Mouse (Mus musculus) thymus, postnatal 4 days (tissue): ENCODE results near the gene Magi2.

Source experiments
- DNase-seq: peaks from one replicate; pipeline ENCODE4 v3.0.0; 2021

The Magi2 gene

GRCm38 (mm10) chr5:20536544-20536943 lies 1309.7 kb downstream of the Magi2 start:
- no peak for DNase-seq

GRCm38 (mm10) chr5:20537369-20538022 lies 1310.7 kb downstream of the Magi2 start:
- DNase-seq, result no peak

DNA sequence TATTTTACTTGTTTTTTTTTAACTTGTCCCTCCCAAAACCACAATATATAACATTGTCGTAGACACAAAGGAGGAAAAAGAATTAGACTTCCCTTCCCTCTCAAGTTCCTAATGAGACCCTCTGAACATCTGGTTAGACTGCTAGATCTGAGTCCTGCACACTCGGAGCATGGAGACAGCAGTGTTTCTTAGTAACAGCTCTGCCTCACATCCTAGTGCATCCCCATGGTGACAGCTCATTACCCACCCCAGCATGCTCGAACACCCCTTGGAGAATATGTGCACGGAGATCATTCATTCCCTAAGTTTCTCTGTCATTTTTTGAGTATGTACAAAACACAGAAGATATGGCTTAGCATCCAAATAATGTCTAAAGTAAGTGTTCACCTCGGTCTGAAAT lies 1317.5 kb downstream of the Magi2 start:
- no peak for DNase-seq

GRCm38 (mm10) chr5:20559378-20559777 lies 1332.5 kb downstream of the Magi2 start:
- DNase-seq, result no peak

GRCm38 (mm10) chr5:20559821-20560220 lies 1333.0 kb downstream of the Magi2 start:
- DNase-seq, result no peak

DNA sequence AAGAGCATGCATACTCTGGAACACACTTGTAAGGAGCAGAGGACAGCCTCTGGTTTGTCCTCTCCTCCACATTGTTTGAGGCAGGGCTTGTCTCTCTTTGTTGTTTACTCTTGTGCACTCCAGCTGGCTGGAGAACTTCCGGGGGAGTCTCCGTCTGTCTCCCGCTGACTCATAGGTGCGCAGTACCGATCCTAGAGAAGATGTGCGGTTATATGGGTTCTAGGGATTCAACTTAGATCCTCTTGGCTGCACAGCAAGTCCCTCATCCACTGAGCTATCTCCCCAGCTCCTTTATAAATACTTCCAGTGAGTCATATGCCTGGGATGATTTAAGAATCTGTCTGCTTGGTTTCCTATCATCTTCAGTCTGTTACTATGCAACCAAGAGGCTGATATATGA lies 1341.6 kb downstream of the Magi2 start:
- DNase-seq, result no peak

DNA sequence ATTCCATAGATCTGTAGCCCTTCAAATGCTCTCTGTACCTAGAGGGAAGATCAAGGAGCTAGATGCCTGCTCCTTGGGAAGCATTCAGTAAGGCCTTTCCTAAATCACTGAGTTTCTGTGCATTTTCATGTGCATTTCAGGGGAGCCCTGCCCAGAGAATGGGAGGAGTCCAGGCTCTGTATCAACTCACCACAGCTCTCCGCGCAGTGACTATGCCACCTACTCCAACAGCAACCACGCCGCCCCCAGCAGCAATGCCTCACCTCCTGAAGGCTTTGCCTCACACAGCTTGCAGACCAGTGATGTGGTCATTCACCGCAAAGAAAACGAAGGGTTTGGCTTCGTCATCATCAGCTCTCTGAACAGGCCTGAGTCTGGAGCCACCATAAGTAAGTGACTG lies 1342.1 kb downstream of the Magi2 start:
- DNase-seq, result no peak

GRCm38 (mm10) chr5:20574816-20575215 lies 1348.0 kb downstream of the Magi2 start:
- DNase-seq, result no peak

DNA sequence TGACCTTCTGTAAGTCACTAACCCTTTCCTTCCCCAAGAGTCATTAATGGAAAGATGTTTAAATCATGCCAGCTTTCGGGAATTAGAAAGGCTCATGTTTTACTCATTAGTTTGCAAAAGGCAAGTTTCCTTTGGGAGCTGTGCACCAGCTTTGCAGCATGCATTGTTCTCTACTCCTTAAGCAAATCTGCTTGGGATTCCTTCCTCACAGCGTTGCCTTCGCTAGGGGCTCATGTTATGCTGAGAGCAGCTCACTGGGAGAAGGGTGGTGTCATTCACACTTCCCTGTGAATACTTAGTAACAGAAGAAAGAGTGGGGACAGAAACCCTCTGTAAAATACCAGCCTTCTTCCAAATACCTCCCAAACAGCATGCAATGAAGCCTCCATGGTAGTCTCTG lies 1349.0 kb downstream of the Magi2 start:
- DNase-seq, result no peak

DNA sequence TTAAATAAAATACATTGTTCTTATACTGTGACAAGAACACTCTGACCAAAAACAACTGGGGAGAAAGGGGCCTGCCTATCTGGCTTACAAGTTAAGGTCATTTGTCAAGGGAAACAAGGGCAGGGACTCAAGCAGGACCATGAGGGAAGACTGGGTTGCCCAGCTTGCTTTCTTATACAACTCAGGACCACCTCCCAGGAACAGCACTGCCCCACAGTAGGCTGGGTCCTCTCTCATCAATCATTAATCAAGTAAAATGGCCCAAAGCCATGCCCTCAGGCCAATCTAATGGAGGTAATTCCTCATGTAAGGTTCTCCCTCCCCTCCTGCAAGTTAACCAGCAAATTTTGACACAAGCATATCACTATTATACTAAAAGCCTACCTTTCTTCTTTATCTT lies 1349.4 kb downstream of the Magi2 start:
- DNase-seq, result no peak

DNA sequence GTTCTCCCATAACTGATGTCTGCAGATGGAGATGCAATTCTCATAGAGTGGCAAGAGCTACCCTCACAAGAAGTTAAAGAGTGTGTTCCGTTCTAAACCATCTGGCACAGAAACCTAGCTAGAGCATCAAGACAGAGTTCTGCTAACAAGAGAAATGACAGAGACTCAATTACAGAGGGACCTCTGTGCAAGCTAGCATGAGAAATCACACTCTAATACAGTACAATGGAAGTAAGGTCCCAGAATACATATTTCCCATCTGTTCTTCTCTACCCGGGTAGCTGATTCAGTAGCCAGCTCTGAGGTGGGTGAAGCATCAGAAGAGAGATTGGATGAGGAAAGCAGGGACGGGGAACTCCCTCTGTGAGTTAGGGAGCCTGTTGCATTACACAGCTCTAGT lies 1351.8 kb downstream of the Magi2 start:
- DNase-seq, result no peak

DNA sequence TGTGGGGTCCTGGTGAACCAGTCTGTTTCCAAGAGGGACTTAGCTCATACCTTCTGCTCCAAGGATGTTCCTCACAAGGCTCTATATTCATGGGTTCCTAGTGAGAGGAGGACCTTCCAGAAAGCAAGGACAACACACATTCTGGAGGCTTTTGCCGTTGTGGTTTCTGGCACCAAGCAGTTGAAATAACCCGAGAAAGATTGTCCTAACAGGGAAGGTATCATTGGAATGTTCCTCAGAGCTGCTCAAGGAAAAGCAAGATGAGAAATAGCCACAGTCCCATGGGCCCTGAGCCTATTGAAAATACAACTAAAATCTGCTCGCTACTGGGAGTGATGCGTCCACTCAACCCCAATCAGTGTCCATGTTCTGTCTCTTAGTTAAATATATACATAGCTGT lies 1353.8 kb downstream of the Magi2 start:
- DNase-seq, result no peak

GRCm38 (mm10) chr5:20582995-20583435 lies 1356.2 kb downstream of the Magi2 start:
- DNase-seq, result no peak

DNA sequence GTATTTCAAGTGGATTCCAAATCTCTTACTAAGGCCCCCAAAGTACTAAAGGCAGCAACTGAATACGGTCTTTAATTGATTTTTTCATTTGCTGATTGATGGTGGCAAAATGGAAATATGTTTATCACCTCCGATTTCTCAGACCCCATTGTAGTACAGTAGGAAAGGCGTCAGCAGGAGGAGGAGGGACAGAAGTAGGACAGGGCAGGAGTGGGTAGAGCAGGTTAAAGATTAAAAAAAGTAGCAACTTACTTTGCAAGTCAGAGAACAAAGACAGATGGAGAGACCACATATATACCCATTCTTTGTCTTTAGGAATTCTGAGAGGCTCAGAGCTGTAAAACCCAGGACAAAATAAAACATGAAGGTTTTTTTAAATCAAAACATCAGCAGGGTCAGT lies 1356.8 kb downstream of the Magi2 start:
- no peak for DNase-seq

DNA sequence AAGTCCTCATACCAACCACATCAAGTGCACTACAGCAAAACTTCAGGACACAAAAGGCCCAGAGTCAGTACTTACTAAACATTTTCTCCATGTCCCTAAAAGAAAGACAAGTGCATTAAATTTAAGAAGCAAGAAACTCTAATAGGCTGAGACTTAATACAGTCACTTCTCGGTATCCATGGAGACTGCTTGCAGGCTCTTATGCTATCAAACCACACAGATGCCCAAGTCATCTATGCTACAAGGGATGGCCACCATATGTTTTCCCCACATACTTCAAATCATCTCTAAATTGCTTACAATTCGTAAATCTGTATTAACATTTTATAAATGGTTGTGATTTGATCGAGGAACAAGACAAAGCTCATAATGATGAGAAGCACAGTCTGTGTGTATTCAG lies 1357.9 kb downstream of the Magi2 start:
- DNase-seq, result no peak

DNA sequence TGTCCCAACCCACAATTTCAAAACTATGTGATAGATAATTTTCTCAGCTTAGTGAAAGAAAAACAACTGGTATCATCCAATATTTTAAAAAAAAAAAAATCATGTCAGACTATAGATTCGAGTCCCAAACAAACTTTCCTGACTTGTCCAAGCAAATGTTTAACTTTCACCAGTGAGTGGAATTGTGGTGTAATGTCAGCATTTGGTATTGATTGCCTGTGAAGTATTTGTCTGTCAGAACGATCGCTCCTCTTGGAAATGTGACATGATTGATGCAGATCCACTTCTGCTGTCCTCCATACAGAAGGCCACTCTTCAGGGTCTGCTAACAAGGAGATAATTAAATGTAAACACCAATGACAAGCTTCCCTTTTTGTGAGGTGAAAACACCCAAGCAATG lies 1362.9 kb downstream of the Magi2 start:
- no peak for DNase-seq

DNA sequence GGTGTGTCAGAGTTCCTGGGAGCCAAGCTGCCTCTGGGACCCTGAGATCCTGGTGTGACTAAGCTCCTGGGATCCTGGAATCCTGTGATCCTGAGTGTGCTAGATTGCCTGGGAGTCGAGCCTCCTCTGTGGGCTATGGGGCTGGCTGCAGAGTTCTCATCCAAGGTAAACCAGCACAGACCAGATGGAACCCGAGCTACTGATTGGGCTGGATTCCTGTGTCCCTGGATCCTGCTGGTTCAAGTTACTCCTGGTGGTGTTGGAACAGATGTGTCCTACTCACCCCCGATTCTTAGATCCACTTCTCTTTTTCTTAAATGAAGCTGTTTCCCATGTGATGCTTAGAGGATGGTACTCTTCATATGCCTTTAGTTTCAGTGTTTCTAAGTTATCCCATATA lies 1371.4 kb downstream of the Magi2 start:
- no peak for DNase-seq

DNA sequence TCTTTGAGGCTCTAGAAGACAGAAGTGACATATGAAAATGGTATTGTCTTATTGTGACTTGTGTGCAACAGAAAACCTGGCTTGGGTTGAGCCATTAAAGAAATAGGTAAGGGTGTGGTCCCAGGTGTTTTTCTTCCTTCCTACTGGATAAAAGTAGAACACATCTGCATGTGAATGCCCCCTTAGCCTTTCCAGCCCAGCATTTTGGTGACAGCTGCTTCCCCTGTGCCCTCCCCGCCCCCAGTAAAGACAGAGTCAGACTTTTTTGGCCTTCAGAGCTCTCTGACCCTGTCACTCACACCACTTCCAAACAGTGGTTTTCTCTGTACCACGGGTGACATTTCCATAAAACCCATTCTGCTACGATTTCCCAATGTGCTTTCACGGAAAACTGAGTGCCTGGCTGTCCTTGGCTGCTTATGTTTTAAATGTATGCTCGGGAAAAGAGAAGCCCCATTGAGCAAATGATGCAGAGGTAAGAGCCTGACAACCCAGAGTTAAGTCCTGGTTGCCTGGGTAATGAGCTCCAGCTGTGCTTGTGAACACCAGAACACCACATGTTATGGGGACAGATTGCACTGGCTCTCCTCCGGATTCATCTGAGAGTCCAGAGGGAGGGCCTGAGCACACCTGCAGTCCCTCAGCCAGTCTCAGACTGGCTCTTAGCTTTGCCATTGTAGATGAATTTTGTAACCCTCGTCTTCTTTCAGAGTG lies 1377.1 kb downstream of the Magi2 start:
- no peak for DNase-seq

- no peak for DNase-seq
Observed at GRCm38 (mm10) chr5:20606497-20606896, 1379.7 kb downstream of the Magi2 start.

DNA sequence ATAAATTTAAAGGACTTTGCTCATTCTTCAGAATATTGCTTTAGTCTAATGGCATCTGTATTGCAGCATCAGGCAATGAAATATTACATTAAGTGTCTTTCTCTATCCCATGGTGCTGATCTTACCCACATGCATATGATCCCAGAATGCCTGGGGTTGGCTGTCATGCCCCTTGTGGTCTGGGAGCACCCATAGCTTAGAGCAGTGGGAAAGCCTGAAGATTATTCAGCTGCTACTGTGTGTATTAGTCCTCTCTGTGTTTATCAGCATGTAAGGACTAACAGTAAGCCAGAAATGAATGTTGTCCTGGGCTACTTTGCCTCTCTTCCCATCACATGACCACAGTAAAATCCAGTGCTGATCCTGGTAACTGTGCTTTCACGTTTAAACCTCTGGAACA lies 1380.7 kb downstream of the Magi2 start:
- DNase-seq, result no peak

DNA sequence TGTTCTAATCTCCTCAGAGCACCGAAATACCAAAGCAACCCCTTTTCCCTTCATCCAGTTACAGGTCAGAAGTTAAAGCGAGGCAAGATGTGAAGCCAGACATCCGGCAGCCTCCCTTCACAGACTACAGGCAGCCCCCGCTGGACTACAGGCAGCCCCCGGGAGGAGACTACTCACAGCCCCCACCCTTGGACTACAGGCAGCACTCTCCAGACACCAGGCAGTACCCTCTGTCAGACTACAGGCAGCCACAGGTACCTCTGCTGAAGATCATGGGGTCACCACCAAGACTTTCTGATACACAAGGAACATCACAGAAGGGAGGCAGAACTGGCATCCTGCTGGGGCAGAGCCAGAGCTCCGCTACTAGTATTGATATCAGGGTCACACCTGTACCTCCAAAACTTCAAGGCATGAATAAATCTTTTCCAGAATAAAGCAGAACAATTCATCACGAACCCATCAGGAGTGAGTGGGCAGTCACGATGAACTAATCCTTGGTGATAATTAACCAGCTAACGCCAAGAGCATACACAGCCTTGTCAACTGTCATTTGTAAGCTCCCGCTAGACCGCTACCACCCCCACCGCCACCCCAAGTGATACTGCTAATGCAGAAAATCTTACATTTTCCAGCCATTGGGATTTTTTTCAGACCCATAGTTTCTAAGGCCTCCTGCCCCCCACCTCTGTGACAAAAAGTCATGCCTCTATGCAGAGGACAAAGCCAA lies 1382.5 kb downstream of the Magi2 start:
- no peak for DNase-seq

DNA sequence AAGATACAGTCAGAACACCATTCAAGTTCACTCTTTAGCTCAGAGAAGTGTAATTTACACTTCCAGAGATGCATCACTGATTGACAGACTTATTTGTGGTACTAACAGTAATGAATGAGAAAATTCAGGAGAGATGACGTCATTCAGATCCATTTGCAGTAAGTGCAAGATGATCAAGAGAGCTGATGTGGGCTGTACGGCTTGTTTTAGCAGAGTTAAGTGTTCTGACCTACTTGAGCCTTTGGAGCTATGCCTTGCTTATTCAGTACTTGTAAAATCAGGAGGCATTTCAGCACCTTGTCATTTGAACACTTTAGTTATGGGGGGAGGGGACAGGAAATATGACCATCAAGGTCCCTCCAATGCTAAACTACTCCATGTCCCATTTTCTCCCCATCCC lies 1383.8 kb downstream of the Magi2 start:
- no peak for DNase-seq

- no peak for DNase-seq
Observed at GRCm38 (mm10) chr5:20612616-20613015, 1385.8 kb downstream of the Magi2 start.

DNA sequence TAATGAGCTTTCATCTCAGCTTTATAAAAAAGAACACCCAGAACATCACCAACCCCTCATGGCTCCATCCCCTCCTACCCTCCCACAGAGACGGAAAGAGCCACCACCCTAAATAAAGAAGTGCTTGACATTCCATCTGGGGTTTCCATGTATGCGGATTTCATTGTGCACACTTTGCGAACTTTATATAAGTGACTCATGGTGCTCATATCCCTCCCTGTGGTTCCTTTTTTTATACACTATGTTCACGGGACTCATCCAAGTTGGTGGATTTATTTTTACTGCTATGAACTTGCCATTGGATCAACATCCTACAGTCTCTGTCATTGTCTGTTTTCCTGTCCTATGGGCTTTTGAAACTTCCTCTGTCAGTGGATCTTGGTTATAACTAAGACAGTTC lies 1388.1 kb downstream of the Magi2 start:
- DNase-seq, result no peak
